Mouse (Mus musculus) granulocyte monocyte progenitor cell, adult 5-6 weeks (primary cell): ENCODE measurements around the gene Mcm9. TPM values are rescaled to one million over a fixed set of nuclear protein-coding genes. Genes with fewer than 3 reads are reported as not detected.
"Not testable (repeated sequence)": the region's sequence is repeated elsewhere in the genome, so short reads cannot be mapped to it uniquely, and the experiment has no call there.

Experiments used
- ATAC-seq: replicated peaks from 2 replicates; pipeline ENCODE4 v1.8.0; 2016; ENCODE audit warnings: mild to moderate bottlenecking, moderate TSS enrichment, inconsistent platforms; ENCODE audit not compliant: poor library complexity, severe bottlenecking
- total RNA-seq, 2 experiments: library from RNA; stranded (forward) in 1 of 2; stranded (reverse) in 1 of 2; fragments of 200-712, 200-1000 nt in 1 of 2; fragments of >200 nt in 1 of 2; fragmentation: Nextera tagmentation in 1 of 2; gene quantifications; 2 replicates each; pipeline ENCODE4 v1.2.3; 2014 to 2017

The Mcm9 gene
- total RNA-seq, 2 experiments from 2014 or later, result 10.8 to 23.8 TPM

DNA sequence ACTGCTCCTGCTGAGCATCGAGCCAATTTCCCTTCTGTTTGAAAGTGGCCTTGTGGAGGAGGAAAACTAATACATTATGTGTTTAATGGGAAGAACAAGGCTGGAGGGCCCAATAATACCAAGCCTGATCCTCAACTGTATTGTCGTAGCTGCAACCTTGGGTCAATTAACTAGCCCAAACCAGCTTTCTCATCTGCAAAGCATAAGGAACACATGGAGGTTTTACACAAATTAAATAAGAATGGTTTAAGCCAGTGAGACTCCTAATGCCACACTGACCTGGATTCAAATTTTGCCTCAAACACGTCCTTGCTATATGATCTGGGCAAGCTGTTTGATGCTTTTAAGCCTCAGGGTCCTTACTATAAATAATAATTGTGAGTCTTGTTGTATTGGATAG is 125.2 kb downstream of the Mcm9 start:
- ATAC-seq, result no peak

DNA sequence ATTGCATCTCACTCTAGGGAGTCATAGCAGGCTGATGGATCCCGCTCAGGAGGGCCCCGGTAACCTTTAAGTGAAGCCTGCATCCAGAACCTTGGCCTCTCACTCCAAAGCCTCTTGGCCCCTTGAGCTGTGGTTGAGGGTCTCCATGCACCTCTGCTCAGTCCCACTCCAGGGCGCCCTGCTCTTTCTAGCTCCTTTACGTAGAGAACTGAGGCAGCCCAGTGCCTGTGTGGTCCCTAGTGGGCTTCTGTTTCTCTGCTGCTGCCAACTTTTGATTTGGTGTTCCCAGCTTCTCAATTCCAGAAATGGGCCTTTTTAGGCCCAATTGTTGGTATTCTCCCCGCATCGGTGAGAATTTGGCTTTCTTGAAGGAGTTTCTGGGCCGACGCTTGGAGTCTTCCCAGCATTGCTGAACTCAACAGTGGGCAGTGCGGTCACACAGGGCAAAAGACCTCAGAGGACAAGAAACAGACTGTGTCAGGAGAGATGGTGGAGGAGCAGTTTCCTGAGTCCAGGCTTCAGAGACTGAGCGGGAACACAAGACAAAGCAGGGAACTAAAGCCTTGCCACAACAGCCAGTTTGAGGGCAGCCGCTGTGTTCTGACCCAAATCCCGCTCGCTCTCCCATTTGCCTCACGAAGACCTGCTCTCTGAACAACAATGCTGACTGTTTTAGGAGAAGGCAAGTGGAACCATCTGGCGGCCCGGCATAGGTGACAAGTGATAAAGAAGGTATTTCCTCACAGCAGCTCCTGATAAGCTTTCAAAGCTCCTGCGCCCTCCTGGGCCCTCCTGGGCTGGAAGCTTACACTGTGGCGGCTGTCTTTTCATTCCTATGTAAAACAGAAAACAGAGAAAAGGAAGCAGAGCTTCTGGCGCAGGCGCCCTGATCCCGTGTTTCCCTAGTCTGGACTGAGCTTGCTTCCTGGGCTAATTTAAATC is 127.1 kb downstream of the Mcm9 start:
- no peak for ATAC-seq

DNA sequence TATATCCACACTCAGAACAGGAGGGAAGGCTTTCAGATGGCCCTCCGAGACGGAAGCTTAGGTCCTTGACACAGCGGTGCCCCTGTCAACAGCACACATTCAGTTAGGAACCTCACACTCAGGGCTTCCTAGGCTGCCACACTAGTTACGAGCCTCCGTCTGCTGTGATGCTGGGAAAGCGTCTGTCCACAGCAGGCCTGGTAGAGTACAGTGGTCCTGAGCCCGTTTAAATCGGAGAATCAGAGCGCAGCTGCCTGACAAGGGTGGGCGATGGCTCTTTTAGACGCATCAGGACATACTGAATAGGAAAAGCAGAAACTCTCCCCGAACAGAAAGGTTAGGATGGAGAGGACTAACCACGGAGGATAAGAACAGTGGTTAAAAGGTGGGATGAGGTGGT is 127.8 kb downstream of the Mcm9 start:
- ATAC-seq, result no peak

DNA sequence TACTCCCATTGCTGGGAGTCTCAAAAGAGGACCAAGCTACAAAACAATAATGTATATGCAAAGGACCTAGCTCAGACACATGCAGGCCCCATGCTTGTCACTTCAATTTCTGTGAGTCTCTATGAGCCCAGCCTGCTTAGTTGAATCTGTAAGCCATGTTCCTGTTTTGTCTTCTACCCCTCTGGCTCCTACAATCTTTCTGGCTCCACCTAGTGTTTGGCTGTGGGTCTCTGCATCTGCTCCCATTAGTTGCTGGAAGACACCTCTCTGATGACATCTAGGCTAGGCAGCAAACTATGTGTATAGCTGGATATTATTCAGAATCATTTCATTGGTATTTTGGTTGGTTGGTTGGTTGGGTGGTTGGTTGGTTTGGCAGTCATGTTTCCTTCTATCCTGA is 130.7 kb downstream of the Mcm9 start:
- ATAC-seq, result peak; percentile 86

DNA sequence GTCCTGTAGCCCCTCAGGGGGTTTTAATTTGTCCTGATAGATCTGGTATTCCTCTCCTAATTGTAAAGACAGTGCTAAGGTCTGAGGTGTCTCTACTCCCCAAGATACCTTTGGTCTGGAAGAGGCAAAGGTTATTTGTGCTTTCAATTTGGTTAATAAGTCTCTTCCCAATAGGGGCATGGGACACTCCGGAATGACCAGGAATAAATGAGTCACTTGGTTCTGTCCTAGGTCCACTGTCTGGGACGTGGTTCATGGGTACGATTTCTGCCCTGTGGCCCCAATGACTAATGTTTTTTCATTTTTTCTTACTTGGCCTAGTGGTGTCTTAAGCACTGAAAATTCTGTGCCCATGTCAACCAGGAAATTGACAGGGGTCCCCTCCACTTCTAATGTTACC is 134.9 kb downstream of the Mcm9 start:
- ATAC-seq, result not testable (repeated sequence)

DNA sequence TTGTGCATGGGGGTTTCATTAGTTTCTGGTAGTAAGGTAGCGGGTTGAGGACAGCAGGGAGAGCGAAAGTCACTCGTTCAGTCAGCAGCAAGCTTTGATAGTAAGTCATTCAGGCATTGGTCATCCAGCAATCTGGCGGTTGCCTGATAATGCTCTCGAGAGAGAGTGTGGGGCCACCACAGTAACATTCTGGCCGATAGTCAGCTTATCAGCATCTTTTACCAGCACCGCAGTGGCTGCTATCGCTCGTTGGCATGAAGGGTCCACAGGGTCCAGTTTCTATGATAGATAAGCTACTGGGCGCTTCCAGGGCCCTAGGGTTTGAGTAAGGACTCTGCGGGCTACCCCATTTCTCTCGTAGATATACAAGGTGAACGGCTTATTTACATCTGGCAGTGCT is 136.3 kb downstream of the Mcm9 start:
- ATAC-seq, result no peak

Other genes with a start within 250 kb of the Mcm9 start
- gene Asf1a, start 33.7 kb downstream of the Mcm9 start, total RNA-seq (2014; fragmentation: Nextera tagmentation), result 99.2 and 116 TPM in 2 replicates
- 113 and 122 TPM in 2 replicates for gene Asf1a, start 33.7 kb downstream of the Mcm9 start, total RNA-seq (2017)
- gene Fam184a, start 120.7 kb upstream of the Mcm9 start, total RNA-seq (2014; fragmentation: Nextera tagmentation), result 1.7 TPM in 1 of 2 replicates, not detected in the other
- gene Fam184a, start 120.7 kb upstream of the Mcm9 start, total RNA-seq (2017), result 0.43 and 3.4 TPM in 2 replicates